8 mouse cellular contexts compared by ENCODE assay signal in genomic region chr11:99230261-99231048, GRCm38 (mm10). TPM values are rescaled to one million over a fixed set of nuclear protein-coding genes. Genes with fewer than 3 reads are reported as not detected.
DNase-seq lines count a peak whose midpoint lies in the region; ATAC-seq lines count a peak whose summit lies in the region.

TSS of gene Smarce1 (minus strand) at chr11:99231017.

- H3K9ac ChIP-seq in intestine, embryonic 16.5 days (ENCODE audit: low read depth, low read length) = peak within 1 kb of the TSS; percentile 100

- H3K4me1 ChIP-seq in intestine, embryonic 16.5 days (ENCODE audit: control insufficient read depth, insufficient read depth, low read length) = peaks cover 8% of the 10 kb centered on the region
- peaks cover 33% of the 10 kb centered on the region for H3K4me1 ChIP-seq in midbrain, embryonic 10.5 days

- H3K36me3 ChIP-seq in intestine, embryonic 16.5 days (ENCODE audit: control insufficient read depth, insufficient read depth, low read length) = no peaks in the 10 kb centered on the region
- H3K36me3 ChIP-seq in midbrain, embryonic 10.5 days = peaks cover 28% of the 10 kb centered on the region

- peak; percentile 90 for DNase-seq in adrenal gland, postnatal 10 days
- DNase-seq in embryo, embryonic 9.5 days (ENCODE audit: extremely low spot score) = peak; percentile 88
- peak; percentile 63 to 84 for DNase-seq in gastrocnemius, postnatal 4 days (ENCODE audit: low spot score in 2 of 2)
- peak; percentile 85 to 87 for DNase-seq in left cerebral cortex, postnatal 36 days (ENCODE audit: low spot score in 2 of 2)
- peak; percentile 86 for DNase-seq in midbrain, embryonic 10.5 days (ENCODE audit: low spot score)
- peak; percentile 43 to 64 for DNase-seq in right cerebral cortex, postnatal 36 days (ENCODE audit: low spot score in 2 of 2)
- DNase-seq in urinary bladder, postnatal 4 days (ENCODE audit: low spot score in 2 of 2) = peak; percentile 74 to 78

- peak within 1 kb of the TSS; percentile 98 for H3K27ac ChIP-seq in intestine, embryonic 16.5 days (ENCODE audit: low read length)
- H3K27ac ChIP-seq in midbrain, embryonic 10.5 days (replicated peaks) = peak within 1 kb of the TSS; percentile 100

- H3K4me2 ChIP-seq in intestine, embryonic 16.5 days (ENCODE audit: low read depth, low read length) = peak within 1 kb of the TSS; percentile 85

- intact Hi-C loops in left cerebral cortex, postnatal 36 days (cut with DNase I) = no loop called here

- peak within 1 kb of the TSS; percentile 95 for H3K4me3 ChIP-seq in intestine, embryonic 16.5 days (ENCODE audit: low read length)
- H3K4me3 ChIP-seq in midbrain, embryonic 10.5 days = peak within 1 kb of the TSS; percentile 94

- H3K27me3 ChIP-seq in intestine, embryonic 16.5 days (replicated peaks; ENCODE audit: control insufficient read depth, insufficient read depth, low read length) = no peaks in the 10 kb centered on the region
- H3K27me3 ChIP-seq in midbrain, embryonic 10.5 days (ENCODE audit: low read depth, poor library complexity, severe bottlenecking) = no peaks in the 10 kb centered on the region

- under 1% methylated on average over 85 of the region's 87 CpGs for WGBS in intestine, embryonic 16.5 days
- WGBS in midbrain, embryonic 10.5 days = under 1% methylated on average over 87 of the region's 87 CpGs

- no peaks in the 10 kb centered on the region for H3K9me3 ChIP-seq in intestine, embryonic 16.5 days (ENCODE audit: control insufficient read depth, low read length)
- H3K9me3 ChIP-seq in midbrain, embryonic 10.5 days (replicated peaks) = no peaks in the 10 kb centered on the region

- peak; percentile 94 for ATAC-seq in intestine, embryonic 16.5 days

RNA-seq across cellular contexts. Expression of gene Smarce1, which starts in this region (rescaled TPM):
- total RNA-seq in adrenal gland, postnatal 10 days (2021) = 10 to 100 TPM; 53.6 to 64.9 TPM
- total RNA-seq in gastrocnemius, postnatal 4 days (2021) = 10 to 100 TPM; 92.4 to 98.6 TPM
- 142 and 159 TPM in 2 replicates for polyA plus RNA-seq in intestine, embryonic 16.5 days (2015; fragmentation: Nextera tagmentation; extraction: Ambion mirVana)
- total RNA-seq in left cerebral cortex, postnatal 36 days (2021) = 10 to 100 TPM; 53.0 to 65.2 TPM
- polyA plus RNA-seq in midbrain, embryonic 10.5 days (2016; fragmentation: Nextera tagmentation; extraction: Ambion mirVana) = 296 and 338 TPM in 2 replicates

Comparison
In these comparisons a context has a peak if more than half of its experiments do, and no peak if none do; other contexts are left out.
1. Peak in every context shown above with its lines: DNase-seq, ATAC-seq, H3K4me3 ChIP-seq and H3K27ac ChIP-seq.